Mouse (Mus musculus): ENCODE measurements around the gene Parp8.

Parp8 gene

DNA sequence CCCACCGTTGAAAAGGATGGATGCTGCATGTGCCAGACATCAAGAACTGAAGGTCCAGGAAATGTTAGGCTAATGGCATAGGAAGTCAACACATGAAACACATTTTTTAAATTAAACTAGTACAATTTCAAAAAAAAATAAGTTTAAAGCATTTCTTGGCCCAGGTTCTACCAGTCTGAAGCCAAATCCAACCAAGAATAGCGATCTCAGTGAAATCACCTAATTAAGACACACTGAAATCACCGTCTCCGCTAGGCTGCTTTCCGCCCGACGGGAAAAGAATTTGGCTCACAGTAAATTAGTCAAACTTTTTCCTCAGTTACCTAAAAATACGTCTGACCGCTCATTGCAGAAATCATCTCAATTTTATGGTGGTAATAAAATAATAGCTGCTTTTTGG, 13.3 kb downstream of the Parp8 start:
- 61% methylated on average over 9 of the region's 9 CpGs for WGBS

DNA sequence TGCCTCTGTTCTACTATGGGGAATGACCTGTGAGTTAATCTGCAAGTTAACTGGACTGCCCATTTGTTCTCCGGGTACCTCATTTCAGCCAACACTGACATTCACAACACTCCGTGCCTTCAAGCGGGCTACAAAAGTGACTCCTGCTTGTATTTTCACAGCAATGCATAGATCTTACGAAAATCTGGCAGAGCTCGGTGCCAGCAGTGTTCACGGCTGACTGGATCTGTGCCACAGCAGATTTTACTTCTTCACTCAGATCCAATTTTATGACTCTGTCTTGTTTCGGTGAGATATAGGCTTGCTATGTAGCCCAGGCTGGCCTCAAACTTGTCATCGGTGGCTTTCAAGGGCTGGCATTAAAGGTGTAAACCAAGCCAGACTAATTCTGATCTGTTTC, 15.2 kb downstream of the Parp8 start:
- 25% methylated on average over 8 of the region's 8 CpGs for WGBS

DNA sequence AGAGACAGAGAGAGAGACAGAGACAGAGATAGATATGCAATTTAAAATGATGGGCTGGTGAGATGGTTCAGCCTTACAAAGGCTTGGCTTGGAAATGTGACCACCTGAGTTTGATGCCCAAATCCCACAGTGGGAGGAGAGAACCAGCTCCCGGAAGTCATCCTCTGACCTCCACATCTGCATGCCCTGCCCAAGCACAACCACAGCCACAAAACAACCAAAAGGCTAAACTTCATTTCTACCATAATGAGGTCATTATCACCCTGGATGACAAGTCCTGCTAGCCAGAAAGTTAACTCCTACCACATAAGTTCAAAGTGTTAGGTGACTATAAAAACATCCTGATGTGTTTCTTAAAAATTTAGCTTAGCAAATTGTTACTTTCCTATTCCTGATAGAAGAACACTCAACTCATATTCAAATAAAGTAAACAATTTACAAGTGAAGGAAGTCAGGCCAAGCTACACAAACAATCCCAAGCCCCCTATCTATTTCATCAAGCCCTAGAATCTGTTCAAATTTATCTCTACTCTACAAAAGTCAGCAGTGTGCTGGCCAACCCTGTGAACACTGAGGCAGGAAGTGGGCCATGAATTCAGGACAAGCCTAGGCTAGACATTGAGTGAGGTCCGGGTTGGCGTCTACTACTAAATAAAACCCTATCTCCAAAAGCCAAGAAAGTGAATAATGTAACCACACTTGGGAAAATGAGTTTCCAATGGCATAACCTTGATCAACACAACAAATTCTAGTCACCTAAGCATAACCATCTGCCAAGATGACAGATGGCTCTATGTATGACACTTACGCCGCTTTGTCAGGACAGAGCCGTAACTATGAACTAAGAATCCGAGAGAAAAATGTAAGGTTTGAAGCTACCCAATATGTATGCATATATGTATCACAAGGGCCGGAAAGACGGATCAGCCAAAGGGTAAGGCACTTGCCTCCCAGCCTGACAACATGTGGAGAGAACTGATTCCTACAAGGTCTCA, 17.0 kb downstream of the Parp8 start:
- WGBS: 88% methylated on average over 9 of the region's 9 CpGs

DNA sequence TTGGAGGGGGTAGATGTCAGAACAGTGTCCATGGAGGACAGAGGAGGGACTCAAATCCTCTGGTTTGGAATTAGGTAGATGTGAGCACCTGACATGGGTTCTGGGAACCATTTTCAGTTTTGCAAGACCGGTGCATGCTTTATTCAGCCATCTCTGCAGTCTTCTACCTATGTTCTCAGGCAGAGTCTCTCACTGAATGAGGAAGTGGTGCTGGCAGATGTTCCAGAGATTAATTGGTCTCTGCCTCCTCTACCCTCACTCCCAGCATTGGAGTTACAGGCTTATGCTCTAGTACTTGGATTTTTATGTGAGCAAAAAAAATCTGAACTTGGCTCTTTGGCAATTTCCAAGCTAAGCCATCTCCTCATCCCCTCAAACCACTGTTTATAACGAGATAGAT, 17.8 kb downstream of the Parp8 start:
- WGBS: 94% methylated on average over 2 of the region's 2 CpGs

DNA sequence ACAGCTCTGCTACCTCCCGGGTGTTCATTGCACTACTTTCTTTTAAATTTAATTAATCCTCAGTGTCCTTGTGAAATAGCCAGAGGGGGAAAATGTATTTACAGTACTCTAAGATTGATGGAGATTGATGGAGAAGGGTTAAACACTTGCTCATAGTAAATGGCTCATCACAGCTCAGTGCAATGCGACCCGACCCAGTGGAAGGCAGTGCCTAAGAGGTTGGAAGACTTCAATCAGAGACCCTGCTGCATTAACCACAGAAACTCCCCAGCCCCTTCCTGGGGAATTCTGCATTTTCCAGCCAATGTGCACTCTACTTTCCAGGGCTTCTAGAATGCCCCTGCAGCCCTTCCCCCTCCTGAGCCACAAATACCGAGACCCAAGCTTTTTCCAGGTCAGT, 18.7 kb downstream of the Parp8 start:
- WGBS: 79% methylated on average over 4 of the region's 4 CpGs

DNA sequence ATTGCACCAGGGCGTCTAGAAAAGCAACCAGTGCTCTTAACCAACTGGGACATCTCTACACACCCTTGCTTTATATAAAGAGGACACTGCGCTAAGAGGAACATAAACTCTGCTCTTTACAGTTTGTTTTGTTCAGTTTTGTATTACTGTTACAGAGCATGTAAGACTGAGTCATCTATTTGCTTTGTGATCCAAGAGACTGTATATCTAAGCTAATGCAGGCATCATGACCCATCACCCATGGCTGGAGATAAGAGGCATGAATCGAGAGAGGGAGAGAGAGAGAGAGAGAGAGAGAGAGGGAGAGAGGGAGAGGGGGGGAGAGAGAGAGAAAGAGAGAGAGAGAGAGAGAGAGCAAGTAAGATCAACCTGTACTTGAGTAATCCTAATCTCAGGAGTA, 24.8 kb downstream of the Parp8 start:
- WGBS: 89% methylated on average over 3 of the region's 3 CpGs

DNA sequence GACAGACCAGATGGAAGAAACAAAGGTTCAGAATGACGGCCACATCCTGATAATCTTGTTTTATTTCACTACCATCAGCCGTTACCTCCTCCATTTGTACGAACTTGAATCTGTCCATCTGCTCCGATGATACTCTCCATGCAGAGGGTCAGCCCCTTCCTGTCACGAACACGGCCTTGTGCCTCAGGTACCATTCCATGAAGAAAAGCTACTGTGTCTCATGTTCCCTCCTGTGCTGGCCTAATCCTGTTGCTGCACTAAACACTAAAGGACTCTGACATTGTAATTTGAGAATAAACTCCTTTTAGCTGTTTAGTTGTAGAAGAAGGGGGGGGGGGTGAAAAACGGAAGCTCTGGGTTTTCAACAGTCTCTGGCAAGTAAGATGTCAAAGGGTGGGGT, 33.8 kb downstream of the Parp8 start:
- WGBS: 87% methylated on average over 7 of the region's 7 CpGs

DNA sequence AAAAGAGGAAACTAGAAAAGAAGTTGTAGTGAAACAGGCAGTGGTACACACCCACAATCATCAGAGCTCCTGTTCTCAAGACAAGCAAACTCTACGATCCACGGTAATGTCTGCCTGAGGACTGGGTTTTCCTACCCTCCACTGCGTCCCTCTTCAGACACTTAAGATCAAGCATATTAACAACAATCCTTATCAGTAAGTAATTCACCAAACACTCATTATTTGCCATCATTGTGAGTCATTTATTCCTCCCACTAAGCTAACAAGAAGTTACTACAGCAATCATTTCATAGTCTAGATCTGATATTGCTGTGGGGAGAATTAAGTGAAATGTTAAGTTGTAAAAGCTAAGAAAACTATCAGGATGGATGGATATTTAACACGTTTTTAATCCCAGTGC, 35.0 kb downstream of the Parp8 start:
- WGBS: 88% methylated on average over 4 of the region's 4 CpGs

DNA sequence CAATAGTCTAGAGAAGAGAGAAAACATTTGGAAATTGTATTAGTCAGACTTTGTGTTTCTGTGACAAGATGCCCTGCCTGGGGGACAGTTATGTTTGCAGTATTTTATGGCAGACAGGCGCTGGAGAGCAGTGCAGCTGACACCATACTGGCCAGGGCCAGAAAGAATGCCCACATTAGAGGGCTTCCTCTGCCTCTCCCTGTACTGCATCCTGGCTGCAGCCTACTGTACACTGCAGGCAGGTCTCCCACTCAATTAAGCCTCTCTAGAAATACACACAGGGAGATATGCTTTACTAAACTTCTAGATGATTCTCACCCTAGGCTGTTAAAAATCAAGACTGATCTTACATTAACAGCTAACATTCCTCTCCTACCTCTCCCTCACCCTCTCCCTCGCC, 36.6 kb downstream of the Parp8 start:
- 91% methylated on average over 2 of the region's 2 CpGs for WGBS

DNA sequence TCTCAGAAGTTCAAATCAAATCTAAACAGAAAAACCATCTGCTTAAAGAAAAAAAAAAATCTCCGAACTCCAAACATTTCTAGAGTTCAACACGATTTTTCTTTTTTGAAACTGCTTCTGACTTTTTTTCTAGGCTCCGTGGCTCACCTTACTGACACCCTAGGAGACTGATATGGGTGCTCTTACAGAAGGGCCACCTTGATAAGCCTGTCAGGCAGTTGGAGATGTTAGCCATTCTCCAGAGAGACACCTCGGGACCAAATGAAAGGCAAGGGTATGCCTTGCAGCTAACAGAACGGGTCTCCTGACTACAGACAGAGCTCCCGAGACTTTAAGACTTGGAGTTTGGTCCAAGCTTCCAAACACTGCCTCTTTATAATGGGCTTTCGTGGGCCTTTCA, 37.1 kb downstream of the Parp8 start:
- 79% methylated on average over 7 of the region's 7 CpGs for WGBS

DNA sequence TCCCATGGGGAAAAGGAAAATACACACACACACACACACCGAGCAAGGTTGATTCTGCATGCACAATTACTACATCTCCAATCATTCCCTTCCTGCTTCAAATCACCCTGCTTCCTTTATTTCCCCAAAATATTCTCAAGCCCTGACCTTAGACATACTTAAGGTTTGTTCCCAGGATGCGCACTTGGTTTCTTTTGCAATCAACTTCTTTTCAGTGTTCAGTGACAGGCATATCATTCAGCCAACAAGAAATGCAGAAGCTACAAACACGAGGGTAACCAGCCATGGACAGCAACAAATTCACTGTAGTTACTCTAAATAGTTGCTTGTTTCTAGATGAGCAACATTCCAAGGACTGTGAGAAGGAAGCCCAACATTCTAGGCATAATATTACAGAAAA, 38.1 kb downstream of the Parp8 start:
- 82% methylated on average over 3 of the region's 3 CpGs for WGBS

DNA sequence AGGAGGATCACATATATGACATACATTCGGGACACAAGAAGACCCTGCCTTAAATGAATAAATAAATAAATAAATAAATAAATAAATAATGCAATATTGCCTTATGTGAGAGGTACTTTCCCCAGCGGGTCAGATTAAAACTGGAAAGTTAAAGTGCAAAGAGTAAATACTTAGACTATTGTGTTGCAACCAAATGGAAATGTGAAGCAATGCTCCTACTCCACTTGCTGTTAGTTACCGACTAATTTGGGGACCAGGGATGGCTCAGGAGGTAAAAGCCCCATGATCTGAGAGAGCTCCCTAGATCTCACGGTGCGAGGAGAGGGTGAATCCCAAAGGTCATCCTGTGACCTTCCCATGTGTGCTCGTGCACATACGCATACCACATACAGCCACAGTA, 38.7 kb downstream of the Parp8 start:
- 94% methylated on average over 7 of the region's 7 CpGs for WGBS

DNA sequence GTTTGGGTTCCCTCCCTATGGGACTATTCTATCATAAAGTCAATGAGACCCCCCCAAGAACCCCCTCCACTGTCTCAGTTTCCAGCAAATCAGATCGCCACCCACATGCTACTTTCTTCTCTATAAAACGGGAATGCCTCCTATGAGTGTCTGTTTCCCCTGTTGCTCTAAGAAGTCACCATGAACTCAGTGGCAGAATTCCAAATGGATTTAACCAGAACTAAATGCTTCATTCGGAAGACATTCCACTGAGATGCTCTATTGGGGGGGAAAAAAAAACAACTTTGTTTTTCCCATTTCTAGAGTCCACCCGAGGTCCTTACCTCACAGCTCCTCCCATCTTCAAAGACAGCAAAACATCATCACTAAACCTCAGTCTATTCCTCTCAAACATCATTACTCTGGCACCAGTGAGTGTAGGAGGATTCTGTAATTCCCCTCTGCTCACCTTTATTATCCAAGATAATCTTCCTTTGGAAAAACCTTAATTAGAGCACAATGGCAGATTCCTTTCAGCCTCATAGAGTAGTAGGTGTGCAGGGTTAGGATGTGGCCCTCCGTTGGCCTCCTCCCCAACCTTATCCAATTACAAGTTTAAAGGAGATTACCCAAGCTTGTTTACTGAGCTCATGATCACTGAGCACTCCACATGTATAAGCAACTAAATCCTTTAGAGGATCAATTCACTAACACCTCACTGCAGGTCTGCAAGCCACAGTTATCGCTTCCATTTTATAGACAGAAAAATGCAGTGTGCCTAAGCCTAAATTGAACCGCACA, 51.1 kb downstream of the Parp8 start:
- whole genome bisulfite sequencing: 55% methylated on average over 7 of the region's 7 CpGs

DNA sequence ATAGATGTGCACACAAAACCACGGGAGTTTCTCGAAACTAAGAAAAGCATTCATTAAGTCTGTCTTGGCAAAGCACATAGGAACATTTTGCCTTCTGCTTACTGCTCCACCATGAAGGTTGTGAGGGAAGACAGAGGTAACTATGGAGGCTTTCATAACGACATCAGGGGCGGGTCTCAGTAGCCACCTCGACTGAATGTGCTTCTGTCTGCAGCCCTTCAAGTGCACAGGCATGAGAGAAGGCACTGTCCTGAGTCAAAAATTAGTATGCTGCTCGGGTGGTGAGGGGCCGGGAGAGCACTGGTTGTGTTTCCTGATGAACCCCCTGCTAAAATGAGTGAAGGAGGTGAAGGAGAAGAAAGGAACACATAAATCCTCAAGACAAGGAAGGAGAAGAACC, 51.8 kb downstream of the Parp8 start:
- WGBS: 38% methylated on average over 7 of the region's 7 CpGs

DNA sequence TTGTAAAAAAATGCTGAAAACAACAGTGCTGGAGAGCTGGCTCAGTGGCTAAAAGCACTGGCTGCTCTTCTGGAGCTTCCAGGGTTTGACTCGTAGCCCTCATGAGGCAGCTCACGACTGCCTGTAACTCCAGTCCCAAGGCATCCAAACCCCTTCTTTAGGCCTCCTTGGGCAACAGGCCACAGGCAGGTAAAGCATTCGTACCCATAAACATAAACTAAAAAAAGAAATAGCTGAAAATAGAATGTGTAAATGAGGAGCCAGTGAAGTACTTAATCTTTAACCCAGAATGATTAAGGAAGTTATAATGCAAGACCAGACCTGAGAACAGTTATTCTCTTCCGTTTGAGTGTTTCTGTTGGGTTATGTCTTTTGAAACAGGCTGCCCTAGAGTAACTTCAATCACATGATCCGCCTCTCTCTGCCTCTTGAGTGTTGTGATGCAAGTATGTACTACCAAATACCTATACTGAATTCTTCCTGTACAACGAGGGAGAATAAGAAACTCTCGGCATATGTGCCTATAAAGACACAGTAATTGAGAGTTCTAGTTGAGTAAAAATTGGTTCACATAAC, 53.2 kb downstream of the Parp8 start:
- 85% methylated on average over 7 of the region's 7 CpGs for WGBS

DNA sequence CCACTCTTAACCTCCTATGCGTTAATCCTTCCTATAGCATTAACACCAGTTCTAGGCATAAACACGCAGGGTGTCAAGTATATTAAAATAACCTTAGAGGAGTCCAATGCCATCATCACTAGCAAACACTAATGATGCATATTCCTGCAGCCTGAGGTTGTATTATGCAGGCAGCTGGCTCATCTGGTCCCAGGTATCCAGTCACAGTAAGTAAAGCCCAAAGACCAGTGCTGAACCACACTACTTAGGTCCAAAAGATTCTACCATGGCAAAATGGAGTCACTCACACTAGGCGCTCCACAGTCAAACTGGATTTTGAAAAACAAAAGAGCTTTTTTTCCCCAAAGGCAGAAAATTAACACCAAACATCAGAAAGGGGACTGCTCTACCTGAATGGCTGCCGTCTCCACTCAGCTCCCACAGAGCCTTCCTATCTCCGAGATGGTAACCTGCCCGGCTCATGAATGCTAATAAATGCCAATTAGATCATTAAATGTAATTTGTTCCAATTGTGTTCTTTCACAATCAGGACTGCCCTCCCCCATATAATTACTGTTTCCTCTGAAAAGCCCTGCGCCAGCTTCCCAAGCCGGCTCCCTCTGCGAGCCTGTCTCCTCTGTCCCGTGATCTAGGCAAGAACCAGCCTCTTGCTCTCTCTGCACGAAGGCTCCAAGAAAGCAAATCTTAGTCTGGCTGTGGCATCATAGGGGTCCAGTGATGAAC, 54.5 kb downstream of the Parp8 start:
- 85% methylated on average over 11 of the region's 11 CpGs for WGBS

DNA sequence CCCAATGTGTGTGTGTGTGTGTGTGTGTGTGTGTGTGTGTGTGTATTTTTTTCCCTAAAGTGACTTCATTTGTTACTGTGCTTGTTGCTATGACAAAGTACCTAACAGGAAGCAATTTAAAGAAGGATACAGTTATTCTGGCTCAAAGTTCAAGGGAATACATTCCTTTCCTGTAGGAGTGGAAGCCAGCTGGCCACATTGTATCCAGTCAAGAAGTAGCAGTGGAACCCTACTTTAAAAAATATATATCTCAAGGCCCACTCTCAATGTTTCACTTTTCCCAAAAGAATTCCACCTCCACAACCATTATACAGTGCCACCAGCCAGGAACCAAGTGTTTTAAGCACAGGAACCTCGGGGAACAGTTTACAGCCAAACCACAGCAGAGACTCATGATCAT, 55.7 kb downstream of the Parp8 start:
- 55% methylated on average over 1 of the region's 1 CpGs for WGBS

DNA sequence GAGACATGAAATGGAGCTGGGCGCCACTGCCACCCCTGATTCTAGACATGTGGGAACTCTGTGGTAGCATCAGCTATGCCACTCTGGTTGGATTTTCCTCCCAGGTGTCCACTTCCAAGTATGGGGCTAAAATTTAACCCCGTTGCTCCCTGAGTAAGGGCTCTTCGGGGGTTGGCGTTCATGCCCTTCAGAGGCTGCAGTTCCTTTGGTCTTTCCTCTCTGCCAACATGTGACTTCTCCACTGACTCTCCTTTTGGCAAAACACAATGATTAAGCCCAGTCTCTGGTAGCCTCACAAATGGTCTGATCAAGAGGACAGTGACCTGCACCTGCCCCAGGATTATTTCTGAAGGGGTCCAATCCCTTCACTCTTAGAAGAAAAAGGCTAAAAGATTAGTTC, 56.4 kb downstream of the Parp8 start:
- 97% methylated on average over 4 of the region's 4 CpGs for WGBS

DNA sequence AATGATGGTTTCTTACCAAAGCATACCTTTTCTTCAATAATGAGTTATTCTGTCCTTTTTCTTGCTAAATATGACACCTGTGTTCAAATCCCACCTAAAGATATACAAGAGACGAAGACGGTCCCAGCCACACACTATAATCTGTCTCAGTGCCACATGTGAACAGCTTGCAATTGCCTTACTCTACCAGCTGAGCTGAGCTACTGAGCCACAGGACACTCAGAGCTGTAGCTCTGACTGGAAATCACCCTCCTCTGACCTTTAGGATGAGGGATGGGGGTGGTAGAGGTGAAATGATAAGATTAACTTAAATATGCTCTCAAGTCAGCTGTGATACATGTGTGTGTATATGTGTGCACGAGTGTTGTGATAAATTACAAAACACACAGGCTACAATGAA, 57.9 kb downstream of the Parp8 start:
- WGBS: 78% methylated on average over 3 of the region's 3 CpGs

DNA sequence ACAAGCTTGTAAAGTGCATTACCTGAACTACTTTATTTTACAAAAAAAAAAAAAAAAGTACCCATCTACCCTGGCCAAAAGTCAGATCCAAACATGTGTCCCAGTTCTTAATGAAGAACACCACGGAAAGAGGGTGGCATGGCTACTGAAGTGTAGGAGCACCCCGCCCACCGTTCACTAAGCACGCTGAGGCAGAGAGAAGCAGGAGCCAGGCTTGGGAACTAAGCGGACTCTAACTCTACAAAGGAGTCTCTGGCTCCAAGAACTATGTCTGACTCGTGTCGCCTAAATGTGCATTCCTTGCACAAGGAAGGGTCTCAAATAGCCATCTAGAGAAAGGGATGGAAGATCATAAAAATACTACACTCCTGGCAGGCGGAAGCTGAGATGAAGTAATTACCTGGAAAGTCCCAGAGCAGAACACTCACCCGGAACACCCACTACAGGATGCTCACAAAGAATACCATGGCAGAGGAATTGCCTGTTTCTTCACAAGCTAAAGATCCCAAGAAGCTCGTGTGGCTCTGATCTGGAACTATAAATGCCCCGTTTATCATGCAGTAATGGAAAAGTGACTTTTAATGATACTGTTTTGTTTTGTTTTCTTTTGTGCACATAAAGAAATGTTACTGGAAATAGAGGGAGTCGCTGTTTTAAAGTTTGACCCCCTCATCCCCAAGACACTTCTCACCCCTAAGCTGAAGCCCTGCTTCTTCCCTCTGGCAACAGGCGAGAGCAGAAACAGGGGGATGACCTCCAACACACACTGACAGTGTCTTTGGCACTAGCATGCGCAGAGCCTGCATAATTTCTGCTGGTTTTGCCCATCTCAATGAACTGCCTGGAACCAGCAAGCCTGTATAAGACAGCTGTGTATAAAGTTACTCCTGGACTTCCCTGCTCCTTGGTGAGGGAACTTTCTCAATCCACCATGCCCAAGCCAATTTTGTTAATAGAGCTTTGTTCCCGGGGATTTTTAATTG, 62.6 kb downstream of the Parp8 start:
- WGBS: 72% methylated on average over 15 of the region's 15 CpGs

Data from cerebral cortex, adult 2 months (tissue).